Mouse (Mus musculus) intestine, embryonic 15.5 days (tissue): ENCODE data around the gene Crhr2. TPM values are rescaled to one million over a fixed set of nuclear protein-coding genes. Genes with fewer than 3 reads are reported as not detected.

Experiments
- ATAC-seq: fragments of 200-750 bp; cut with Nextera tagmentation; 2 replicates; pipeline ENCODE4 v1.8.0; 2017; ENCODE audit warnings: moderate TSS enrichment, moderate library complexity
- H3K27ac ChIP-seq: fragments of 300-500 bp; sonication (generic); 2 replicates; pipeline ENCODE4 v1.5.1; 2015; ENCODE audit warnings: mild to moderate bottlenecking, inconsistent platforms
- H3K27me3 ChIP-seq: fragments of 300-500 bp; sonication (generic); replicated peaks from 2 replicates; pipeline ENCODE4 v1.6.1; 2015; ENCODE audit warnings: inconsistent platforms
- H3K36me3 ChIP-seq: fragments of 300-500 bp; sonication (generic); 2 replicates; pipeline ENCODE4 v1.6.1; 2015; ENCODE audit warnings: inconsistent platforms
- H3K4me1 ChIP-seq: fragments of 300-500 bp; sonication (generic); replicated peaks from 2 replicates; pipeline ENCODE4 v1.6.1; 2015; ENCODE audit warnings: inconsistent platforms
- H3K4me2 ChIP-seq: fragments of 300-500 bp; sonication (generic); replicated peaks from 2 replicates; pipeline ENCODE4 v1.6.1; 2015; ENCODE audit warnings: mild to moderate bottlenecking, inconsistent platforms
- H3K4me3 ChIP-seq: fragments of 300-500 bp; sonication (generic); replicated peaks from 2 replicates; pipeline ENCODE4 v1.5.1; 2015; ENCODE audit warnings: inconsistent platforms
- H3K9ac ChIP-seq: fragments of 300-500 bp; sonication (generic); 2 replicates; pipeline ENCODE4 v1.6.1; 2015; ENCODE audit warnings: inconsistent platforms
- H3K9me3 ChIP-seq: fragments of 300-500 bp; sonication (generic); 2 replicates; pipeline ENCODE4 v1.6.1; 2016; ENCODE audit warnings: inconsistent platforms
- WGBS: fragments of 180-500 bp; shearing (Covaris S2); methylation state at CpG from one replicate; pipeline ENCODE4 v1.1.7; 2015; 5-methylcytosine and 5-hydroxymethylcytosine counted together
- polyA plus RNA-seq: library from polyadenylated mRNA; unstranded; fragments of >200 nt; fragmentation: Nextera tagmentation; extraction: Ambion mirVana; gene quantifications from 2 replicates; pipeline ENCODE4 v1.2.1, GENCODE M21; 2015

The Crhr2 gene
- polyA plus RNA-seq = 0.26 and 0.37 TPM in 2 replicates

- H3K4me3 ChIP-seq = no peak within 1 kb of the TSS
- no peaks in the 10 kb centered on the region for H3K27me3 ChIP-seq
- no peaks in the 10 kb centered on the region for H3K36me3 ChIP-seq
- no peaks in the 10 kb centered on the region for H3K9me3 ChIP-seq
- H3K4me2 ChIP-seq = no peak within 1 kb of the TSS
- 58% methylated on average over 10 of the region's 10 CpGs for WGBS
- no peak within 1 kb of the TSS for H3K27ac ChIP-seq
- no peak for ATAC-seq
- H3K4me1 ChIP-seq = no peaks in the 10 kb centered on the region
- H3K9ac ChIP-seq = no peak within 1 kb of the TSS
These were observed at the start of gene Crhr2 for GRCm38 (mm10) chr6:55132794-55133193. Gene Crhr2, minus strand, starts transcription at chr6:55133016.

- H3K4me1 ChIP-seq = no peaks in the 10 kb centered on the region
- H3K9ac ChIP-seq = no peak overlapping the region
- H3K9me3 ChIP-seq = no peaks in the 10 kb centered on the region
- ATAC-seq = no peak
- H3K36me3 ChIP-seq = no peaks in the 10 kb centered on the region
- no peak overlapping the region for H3K4me2 ChIP-seq
- WGBS = 77% methylated on average over 7 of the region's 7 CpGs
- no peak overlapping the region for H3K4me3 ChIP-seq
- no peak overlapping the region for H3K27ac ChIP-seq
- H3K27me3 ChIP-seq = no peaks in the 10 kb centered on the region
These were observed 46.7 kb upstream of the Crhr2 start for GRCm38 (mm10) chr6:55179560-55179959.

- WGBS = 47% methylated on average over 12 of the region's 12 CpGs
- no peaks in the 10 kb centered on the region for H3K27me3 ChIP-seq
- H3K9ac ChIP-seq = no peak overlapping the region
- no peak overlapping the region for H3K4me2 ChIP-seq
- no peak for ATAC-seq
- H3K4me1 ChIP-seq = no peaks in the 10 kb centered on the region
- H3K9me3 ChIP-seq = no peaks in the 10 kb centered on the region
- no peak overlapping the region for H3K27ac ChIP-seq
- no peak overlapping the region for H3K4me3 ChIP-seq
- no peaks in the 10 kb centered on the region for H3K36me3 ChIP-seq
These were observed 44.4 kb upstream of the Crhr2 start for GRCm38 (mm10) chr6:55177060-55177732.

- Histone ChIP-seq H3K27me3 (no peaks in the 10 kb centered on the region), H3K4me1 (no peaks in the 10 kb centered on the region), H3K27ac (no peak overlapping the region), H3K36me3 (no peaks in the 10 kb centered on the region), H3K9me3 (no peaks in the 10 kb centered on the region), H3K4me3 (no peak overlapping the region), H3K4me2 (no peak overlapping the region), H3K9ac (no peak overlapping the region)
- peak; percentile 52; the same call in 1 of the 2 replicates for ATAC-seq
- 30% methylated on average over 5 of the region's 5 CpGs for WGBS
These were observed 43.1 kb upstream of the Crhr2 start for GRCm38 (mm10) chr6:55175892-55176291.

- Histone ChIP-seq H3K4me1 (no peaks in the 10 kb centered on the region), H3K9me3 (no peaks in the 10 kb centered on the region), H3K36me3 (no peaks in the 10 kb centered on the region), H3K27me3 (no peaks in the 10 kb centered on the region), H3K4me2 (no peak overlapping the region), H3K27ac (no peak overlapping the region), H3K9ac (no peak overlapping the region), H3K4me3 (no peak overlapping the region)
- ATAC-seq = peak; percentile 64; the same call in 1 of the 2 replicates
- 28% methylated on average over 2 of the region's 2 CpGs for WGBS
These were observed 42.6 kb upstream of the Crhr2 start for GRCm38 (mm10) chr6:55175456-55175855.

GRCm38 (mm10) chr6:55174741-55175181, 41.9 kb upstream of the Crhr2 start, which contains the start of gene Inmt:
Gene Inmt, minus strand, starts transcription at chr6:55175043.
- no peak within 1 kb of the TSS for H3K27ac ChIP-seq

GRCm38 (mm10) chr6:55173941-55174349, 41.1 kb upstream of the Crhr2 start:
- no peaks in the 10 kb centered on the region for H3K4me1 ChIP-seq
- no peak overlapping the region for H3K9ac ChIP-seq
- 39% methylated on average over 3 of the region's 3 CpGs for WGBS
- no peaks in the 10 kb centered on the region for H3K36me3 ChIP-seq
- H3K4me3 ChIP-seq = no peak overlapping the region
- ATAC-seq = no peak
- H3K27me3 ChIP-seq = no peaks in the 10 kb centered on the region
- H3K9me3 ChIP-seq = no peaks in the 10 kb centered on the region
- no peak overlapping the region for H3K27ac ChIP-seq
- no peak overlapping the region for H3K4me2 ChIP-seq

More at GRCm38 (mm10) chr6:55174741-55175181, 41.9 kb upstream of the Crhr2 start, which contains the start of gene Inmt:
- no peaks in the 10 kb centered on the region for H3K4me1 ChIP-seq
- no peak within 1 kb of the TSS for H3K9ac ChIP-seq
- H3K4me3 ChIP-seq = no peak within 1 kb of the TSS
- no peaks in the 10 kb centered on the region for H3K9me3 ChIP-seq
- no peaks in the 10 kb centered on the region for H3K27me3 ChIP-seq
- WGBS = 61% methylated on average over 1 of the region's 1 CpGs
- no peak for ATAC-seq
- no peaks in the 10 kb centered on the region for H3K36me3 ChIP-seq
- no peak within 1 kb of the TSS for H3K4me2 ChIP-seq

- Histone ChIP-seq H3K9me3 (no peaks in the 10 kb centered on the region), H3K4me1 (no peaks in the 10 kb centered on the region), H3K9ac (no peak overlapping the region), H3K4me2 (no peak overlapping the region), H3K36me3 (no peaks in the 10 kb centered on the region), H3K27ac (no peak overlapping the region), H3K27me3 (no peaks in the 10 kb centered on the region), H3K4me3 (no peak overlapping the region)
- WGBS = 74% methylated on average over 10 of the region's 10 CpGs
- ATAC-seq = no peak
These were observed 40.4 kb upstream of the Crhr2 start for GRCm38 (mm10) chr6:55173171-55173570.

GRCm38 (mm10) chr6:55171638-55172037, 38.8 kb upstream of the Crhr2 start:
- Histone ChIP-seq H3K4me1 (0 out of 2 replicates have a peak, but pooled peaks cover 2% of the 10 kb centered on the region), H3K4me3 (no peak overlapping the region), H3K27ac (no peak overlapping the region), H3K9me3 (no peaks in the 10 kb centered on the region), H3K4me2 (no peak overlapping the region), H3K9ac (no peak overlapping the region), H3K36me3 (no peaks in the 10 kb centered on the region), H3K27me3 (no peaks in the 10 kb centered on the region)
- no peak for ATAC-seq
- 54% methylated on average over 4 of the region's 4 CpGs for WGBS

GRCm38 (mm10) chr6:55169818-55170217, 37.0 kb upstream of the Crhr2 start:
- H3K4me3 ChIP-seq = no peak overlapping the region
- 0 out of 2 replicates have a peak, but pooled peaks cover 2% of the 10 kb centered on the region for H3K4me1 ChIP-seq
- no peak overlapping the region for H3K9ac ChIP-seq
- no peaks in the 10 kb centered on the region for H3K9me3 ChIP-seq
- H3K27me3 ChIP-seq = no peaks in the 10 kb centered on the region
- H3K4me2 ChIP-seq = no peak overlapping the region
- ATAC-seq = no peak
- WGBS = 76% methylated on average over 5 of the region's 5 CpGs
- H3K27ac ChIP-seq = no peak overlapping the region
- H3K36me3 ChIP-seq = no peaks in the 10 kb centered on the region

GRCm38 (mm10) chr6:55166777-55167463, 34.1 kb upstream of the Crhr2 start:
- 45% methylated on average over 7 of the region's 7 CpGs for WGBS

GRCm38 (mm10) chr6:55163046-55163584, 30.3 kb upstream of the Crhr2 start:
- Histone ChIP-seq H3K4me3 (no peak overlapping the region), H3K4me2 (no peak overlapping the region), H3K36me3 (no peaks in the 10 kb centered on the region), H3K27ac (no peak overlapping the region), H3K27me3 (no peaks in the 10 kb centered on the region), H3K4me1 (0 out of 2 replicates have a peak, but pooled peaks cover 2% of the 10 kb centered on the region), H3K9me3 (no peaks in the 10 kb centered on the region), H3K9ac (no peak overlapping the region)
- WGBS = 79% methylated on average over 8 of the region's 8 CpGs
- ATAC-seq = no peak

More at GRCm38 (mm10) chr6:55166777-55167463, 34.1 kb upstream of the Crhr2 start:
- Histone ChIP-seq H3K4me3 (no peak overlapping the region), H3K9me3 (no peaks in the 10 kb centered on the region), H3K9ac (no peak overlapping the region), H3K36me3 (no peaks in the 10 kb centered on the region), H3K27ac (no peak overlapping the region), H3K4me2 (no peak overlapping the region), H3K4me1 (0 out of 2 replicates have a peak, but pooled peaks cover 2% of the 10 kb centered on the region), H3K27me3 (no peaks in the 10 kb centered on the region)
- peak; percentile 67 for ATAC-seq
